Mouse (Mus musculus): Measurements from ENCODE around the gene Snx27.

GRCm38 (mm10) chr3:94581793-94582455 is 592 bp downstream of the Snx27 start:
- no peak for TF ChIP-seq CTCF (IDR thresholded peaks at IDR 0.05; ENCODE audit: low read depth, low read length)
- no peak for TF ChIP-seq POLR2A (IDR thresholded peaks at IDR 0.05; ENCODE audit: borderline replicate concordance, low read depth, low read length)

All from bone marrow macrophage, adult 2 months (primary cell).